Mouse (Mus musculus): Measurements from ENCODE around the gene Ccdc81. TPM values are rescaled to one million over a fixed set of nuclear protein-coding genes. Genes with fewer than 3 reads are reported as not detected.

Ccdc81 gene
- polyA plus RNA-seq, 1 experiment, result 0.24 TPM

GRCm38 (mm10) chr7:89884551-89884950 lies 18.9 kb downstream of the Ccdc81 start:
- no peak overlapping the region for H3K27ac ChIP-seq (ENCODE audit: insufficient read depth, low read length)
- H3K36me3 ChIP-seq (ENCODE audit: control insufficient read depth, insufficient read depth, low read length, poor library complexity, severe bottlenecking), result no peaks in the 10 kb centered on the region
- no peak overlapping the region for H3K4me3 ChIP-seq (ENCODE audit: low read depth, low read length)
- no peaks in the 10 kb centered on the region for H3K9me3 ChIP-seq (replicated peaks; ENCODE audit: control insufficient read depth, insufficient read depth, low read length, poor library complexity, severe bottlenecking)
- H3K27me3 ChIP-seq (ENCODE audit: control insufficient read depth, insufficient read depth, low read length, poor library complexity, severe bottlenecking), result no peaks in the 10 kb centered on the region; the same call in 1 of the 2 replicates
- no peak for TF ChIP-seq POLR2A (IDR thresholded peaks at IDR 0.05; ENCODE audit: insufficient read depth, low read length)
- TF ChIP-seq EP300 (IDR thresholded peaks at IDR 0.05; ENCODE audit: insufficient read depth, low read depth, low read length), result no peak
- TF ChIP-seq CTCF (IDR thresholded peaks at IDR 0.05; ENCODE audit: low read depth, low read length), result no peak
- H3K9ac ChIP-seq (ENCODE audit: low read depth, poor library complexity, severe bottlenecking), result no peak overlapping the region
- H3K4me1 ChIP-seq (ENCODE audit: control insufficient read depth, insufficient read depth, low read length), result no peaks in the 10 kb centered on the region

DNA sequence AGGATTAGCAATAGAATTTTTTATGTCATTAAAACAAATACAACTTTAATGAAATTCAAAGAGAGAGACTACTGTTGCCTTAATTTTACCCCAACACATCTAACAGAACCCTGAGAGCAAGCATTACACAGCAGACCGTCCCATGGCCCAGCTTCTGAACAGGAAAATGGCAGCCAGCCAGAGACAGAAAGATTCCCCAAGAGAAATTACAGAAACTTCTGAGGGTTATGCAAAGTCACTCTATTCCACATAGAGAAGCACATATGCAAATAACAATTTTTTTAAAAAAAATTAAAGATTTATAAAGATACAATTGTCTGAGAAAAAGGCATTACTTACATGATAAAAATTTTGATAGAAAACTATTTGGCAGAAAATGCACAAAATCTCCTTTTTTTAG lies 23.7 kb downstream of the Ccdc81 start:
- H3K9me3 ChIP-seq (replicated peaks; ENCODE audit: control insufficient read depth, insufficient read depth, low read length, poor library complexity, severe bottlenecking), result no peaks in the 10 kb centered on the region
- no peak overlapping the region for H3K27ac ChIP-seq (ENCODE audit: insufficient read depth, low read length)
- H3K4me1 ChIP-seq (ENCODE audit: control insufficient read depth, insufficient read depth, low read length), result no peaks in the 10 kb centered on the region
- H3K4me3 ChIP-seq (ENCODE audit: low read depth, low read length), result no peak overlapping the region
- no peaks in the 10 kb centered on the region; the same call in 1 of the 2 replicates for H3K27me3 ChIP-seq (ENCODE audit: control insufficient read depth, insufficient read depth, low read length, poor library complexity, severe bottlenecking)
- no peaks in the 10 kb centered on the region for H3K36me3 ChIP-seq (ENCODE audit: control insufficient read depth, insufficient read depth, low read length, poor library complexity, severe bottlenecking)
- TF ChIP-seq CTCF (IDR thresholded peaks at IDR 0.05; ENCODE audit: low read depth, low read length) (no peak), EP300 (IDR thresholded peaks at IDR 0.05; ENCODE audit: insufficient read depth, low read depth, low read length) (no peak), POLR2A (IDR thresholded peaks at IDR 0.05; ENCODE audit: insufficient read depth, low read length) (no peak)
- no peak overlapping the region for H3K9ac ChIP-seq (ENCODE audit: low read depth, poor library complexity, severe bottlenecking)

- Histone ChIP-seq H3K36me3 (ENCODE audit: control insufficient read depth, insufficient read depth, low read length, poor library complexity, severe bottlenecking) (no peaks in the 10 kb centered on the region), H3K4me1 (ENCODE audit: control insufficient read depth, insufficient read depth, low read length) (no peaks in the 10 kb centered on the region), H3K27me3 (ENCODE audit: control insufficient read depth, insufficient read depth, low read length, poor library complexity, severe bottlenecking) (no peaks in the 10 kb centered on the region), H3K9ac (ENCODE audit: low read depth, poor library complexity, severe bottlenecking) (no peak overlapping the region), H3K9me3 (replicated peaks; ENCODE audit: control insufficient read depth, insufficient read depth, low read length, poor library complexity, severe bottlenecking) (no peaks in the 10 kb centered on the region), H3K27ac (ENCODE audit: insufficient read depth, low read length) (no peak overlapping the region), H3K4me3 (ENCODE audit: low read depth, low read length) (no peak overlapping the region)
- TF ChIP-seq EP300 (IDR thresholded peaks at IDR 0.05; ENCODE audit: insufficient read depth, low read depth, low read length), result no peak
- TF ChIP-seq POLR2A (IDR thresholded peaks at IDR 0.05; ENCODE audit: insufficient read depth, low read length), result no peak
- TF ChIP-seq CTCF (IDR thresholded peaks at IDR 0.05; ENCODE audit: low read depth, low read length), result no peak
These were observed 36.2 kb downstream of the Ccdc81 start for GRCm38 (mm10) chr7:89867221-89867620.

GRCm38 (mm10) chr7:89864769-89865168 lies 38.7 kb downstream of the Ccdc81 start:
- H3K36me3 ChIP-seq (ENCODE audit: control insufficient read depth, insufficient read depth, low read length, poor library complexity, severe bottlenecking), result no peaks in the 10 kb centered on the region
- no peaks in the 10 kb centered on the region for H3K27me3 ChIP-seq (ENCODE audit: control insufficient read depth, insufficient read depth, low read length, poor library complexity, severe bottlenecking)
- H3K9ac ChIP-seq (ENCODE audit: low read depth, poor library complexity, severe bottlenecking), result no peak overlapping the region
- no peak overlapping the region for H3K27ac ChIP-seq (ENCODE audit: insufficient read depth, low read length)
- no peaks in the 10 kb centered on the region for H3K4me1 ChIP-seq (ENCODE audit: control insufficient read depth, insufficient read depth, low read length)
- H3K9me3 ChIP-seq (replicated peaks; ENCODE audit: control insufficient read depth, insufficient read depth, low read length, poor library complexity, severe bottlenecking), result no peaks in the 10 kb centered on the region
- H3K4me3 ChIP-seq (ENCODE audit: low read depth, low read length), result no peak overlapping the region
- TF ChIP-seq CTCF (IDR thresholded peaks at IDR 0.05; ENCODE audit: low read depth, low read length) (no peak), POLR2A (IDR thresholded peaks at IDR 0.05; ENCODE audit: insufficient read depth, low read length) (no peak), EP300 (IDR thresholded peaks at IDR 0.05; ENCODE audit: insufficient read depth, low read depth, low read length) (no peak)

DNA sequence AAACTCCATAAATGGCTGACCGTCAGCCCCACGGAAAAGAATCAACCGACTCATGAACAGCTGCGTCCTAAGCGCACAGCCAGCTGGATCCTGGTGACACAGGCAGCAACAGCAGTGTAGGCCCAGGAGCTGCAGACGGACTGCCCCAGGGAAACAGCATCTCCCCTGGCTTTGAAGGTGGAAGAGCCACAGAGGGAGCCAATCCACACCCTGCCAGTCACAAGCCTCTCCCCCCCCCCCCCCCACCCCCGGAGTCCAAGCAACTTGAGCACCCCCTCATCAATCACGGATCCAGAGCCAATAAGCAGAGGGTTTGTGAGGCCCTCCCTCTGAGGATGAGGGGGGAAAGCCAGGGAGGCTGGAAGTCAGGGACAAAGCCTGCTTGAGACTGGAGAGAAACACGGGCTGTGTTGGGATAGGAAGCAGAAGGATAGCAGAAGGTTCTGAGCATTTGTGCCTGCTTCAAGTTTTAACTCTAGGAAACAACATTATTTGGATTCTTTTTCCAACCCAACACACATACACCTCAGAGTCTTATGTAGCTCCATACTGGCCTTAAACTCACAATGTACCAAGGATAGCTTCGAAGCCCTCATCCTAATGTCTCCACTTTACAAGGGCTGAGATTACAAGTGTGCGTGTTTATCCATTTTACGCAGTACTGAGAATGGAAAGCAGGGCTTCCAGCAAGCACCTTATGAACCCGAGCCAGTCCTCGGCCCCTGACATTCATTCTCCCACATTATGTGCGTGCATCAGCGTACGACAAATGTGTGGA lies 46.8 kb downstream of the Ccdc81 start:
- Histone ChIP-seq H3K9me3 (replicated peaks; ENCODE audit: control insufficient read depth, insufficient read depth, low read length, poor library complexity, severe bottlenecking) (no peaks in the 10 kb centered on the region), H3K4me3 (ENCODE audit: low read depth, low read length) (no peak overlapping the region), H3K27ac (ENCODE audit: insufficient read depth, low read length) (no peak overlapping the region), H3K9ac (ENCODE audit: low read depth, poor library complexity, severe bottlenecking) (no peak overlapping the region), H3K27me3 (ENCODE audit: control insufficient read depth, insufficient read depth, low read length, poor library complexity, severe bottlenecking) (no peaks in the 10 kb centered on the region), H3K36me3 (ENCODE audit: control insufficient read depth, insufficient read depth, low read length, poor library complexity, severe bottlenecking) (no peaks in the 10 kb centered on the region), H3K4me1 (ENCODE audit: control insufficient read depth, insufficient read depth, low read length) (no peaks in the 10 kb centered on the region)
- TF ChIP-seq POLR2A (IDR thresholded peaks at IDR 0.05; ENCODE audit: insufficient read depth, low read length), result no peak
- no peak for TF ChIP-seq CTCF (IDR thresholded peaks at IDR 0.05; ENCODE audit: low read depth, low read length)
- no peak for TF ChIP-seq EP300 (IDR thresholded peaks at IDR 0.05; ENCODE audit: insufficient read depth, low read depth, low read length)

DNA sequence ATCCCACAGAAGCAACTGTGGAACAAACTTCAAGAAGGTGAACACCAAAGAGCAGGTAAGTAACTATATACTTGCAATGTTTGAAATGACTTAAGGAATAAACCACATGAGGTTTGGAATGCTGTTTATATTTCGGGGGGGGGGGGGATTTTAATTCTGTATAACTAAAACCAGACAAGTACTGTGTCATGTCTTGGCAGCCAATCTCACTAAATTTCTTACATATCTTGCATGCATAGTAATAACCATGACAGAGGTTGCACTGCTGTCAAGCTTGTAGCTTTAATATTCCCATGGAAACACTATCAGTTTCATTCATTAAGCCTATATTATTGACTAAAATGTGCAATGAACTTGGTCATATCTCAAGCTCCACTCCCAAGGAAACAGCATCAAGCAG lies 48.2 kb downstream of the Ccdc81 start:
- H3K9me3 ChIP-seq (replicated peaks; ENCODE audit: control insufficient read depth, insufficient read depth, low read length, poor library complexity, severe bottlenecking), result no peaks in the 10 kb centered on the region
- H3K4me1 ChIP-seq (ENCODE audit: control insufficient read depth, insufficient read depth, low read length), result no peaks in the 10 kb centered on the region
- H3K27me3 ChIP-seq (ENCODE audit: control insufficient read depth, insufficient read depth, low read length, poor library complexity, severe bottlenecking), result no peaks in the 10 kb centered on the region
- TF ChIP-seq POLR2A (IDR thresholded peaks at IDR 0.05; ENCODE audit: insufficient read depth, low read length) (no peak), EP300 (IDR thresholded peaks at IDR 0.05; ENCODE audit: insufficient read depth, low read depth, low read length) (no peak), CTCF (IDR thresholded peaks at IDR 0.05; ENCODE audit: low read depth, low read length) (no peak)
- H3K27ac ChIP-seq (ENCODE audit: insufficient read depth, low read length), result no peak overlapping the region
- no peak overlapping the region for H3K4me3 ChIP-seq (ENCODE audit: low read depth, low read length)
- no peak overlapping the region for H3K9ac ChIP-seq (ENCODE audit: low read depth, poor library complexity, severe bottlenecking)
- no peaks in the 10 kb centered on the region for H3K36me3 ChIP-seq (ENCODE audit: control insufficient read depth, insufficient read depth, low read length, poor library complexity, severe bottlenecking)

Measured in ES-Bruce4 (cell line).